Mouse (Mus musculus): Measurements from ENCODE around the gene Rangrf. TPM values are rescaled to one million over a fixed set of nuclear protein-coding genes. Genes with fewer than 3 reads are reported as not detected.
A peak's percentile ranks its signal among the peaks of the same experiment; 100 is the strongest.

Gene Rangrf
- polyA plus RNA-seq, 1 experiment from 2014 or later = 9.4 TPM

DNA sequence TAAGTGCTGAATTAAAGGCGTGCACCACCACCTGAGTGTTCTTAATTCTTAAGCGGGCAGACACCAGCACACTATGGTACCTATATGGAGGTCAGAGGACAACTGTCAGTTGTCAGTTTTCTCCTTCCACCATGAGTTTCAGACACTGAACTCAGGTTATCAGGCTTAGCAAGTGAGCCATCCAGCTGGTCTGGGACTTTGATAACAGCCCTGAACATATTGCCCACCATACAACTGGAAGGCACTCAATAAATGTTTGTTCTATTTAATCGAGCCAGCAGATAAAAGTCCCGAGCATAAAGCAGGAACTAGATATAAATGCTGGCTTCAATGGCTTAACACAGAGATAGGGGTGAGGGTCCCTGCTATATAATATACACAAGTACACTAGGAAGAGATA lies 22.1 kb upstream of the Rangrf start:
- Histone ChIP-seq H3K27ac (ENCODE audit: low read depth) (no peak overlapping the region), H3K4me1 (ENCODE audit: insufficient read depth) (no peaks in the 10 kb centered on the region), H3K9me3 (ENCODE audit: low read length) (no peaks in the 10 kb centered on the region), H3K9ac (replicated peaks) (peak overlapping the region; percentile 11; the same call in 1 of the 2 replicates), H3K4me3 (ENCODE audit: low read depth, low read length) (no peak overlapping the region), H3K36me3 (replicated peaks; ENCODE audit: insufficient read depth, low read length) (peaks cover 84% of the 10 kb centered on the region), H3K4me2 (ENCODE audit: low read depth, low read length) (no peak overlapping the region), H3K27me3 (ENCODE audit: insufficient read depth, low read length) (no peaks in the 10 kb centered on the region)
- WGBS (ENCODE audit: insufficient replicate concordance) = 76% methylated on average over 4 of the region's 4 CpGs
- TF ChIP-seq EP300 (IDR thresholded peaks at IDR 0.05; ENCODE audit: low read depth) (no peak), CTCF (IDR thresholded peaks at IDR 0.05; ENCODE audit: low read depth) (no peak)
- DNase-seq (no peak), ATAC-seq (no peak)

DNA sequence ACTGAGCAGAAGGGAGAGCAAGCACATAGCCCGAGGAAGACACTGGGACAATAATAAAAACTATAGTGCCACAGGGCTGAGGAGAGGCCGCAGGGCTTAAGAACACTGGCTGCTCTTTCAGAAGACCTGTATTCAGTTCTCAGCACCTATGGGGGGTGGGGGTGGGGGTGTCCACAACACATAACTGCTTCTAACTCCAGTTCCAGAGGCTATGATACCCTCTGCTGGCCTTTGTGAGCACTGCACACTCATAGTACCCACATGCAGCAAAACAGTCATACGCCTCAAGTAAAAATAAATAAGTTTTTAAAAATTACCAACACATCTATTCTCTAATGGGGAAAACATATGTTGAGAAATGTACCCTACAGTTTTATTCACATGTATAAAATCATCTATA lies 19.4 kb upstream of the Rangrf start:
- WGBS (ENCODE audit: insufficient replicate concordance) = 89% methylated on average over 3 of the region's 3 CpGs
- no peak overlapping the region for H3K4me2 ChIP-seq (ENCODE audit: low read depth, low read length)
- no peak overlapping the region for H3K4me3 ChIP-seq (ENCODE audit: low read depth, low read length)
- DNase-seq = no peak
- no peaks in the 10 kb centered on the region for H3K4me1 ChIP-seq (ENCODE audit: insufficient read depth)
- H3K27ac ChIP-seq (ENCODE audit: low read depth) = no peak overlapping the region
- no peaks in the 10 kb centered on the region for H3K27me3 ChIP-seq (ENCODE audit: insufficient read depth, low read length)
- H3K9me3 ChIP-seq (ENCODE audit: low read length) = no peaks in the 10 kb centered on the region
- H3K36me3 ChIP-seq (replicated peaks; ENCODE audit: insufficient read depth, low read length) = peaks cover 79% of the 10 kb centered on the region
- TF ChIP-seq EP300 (IDR thresholded peaks at IDR 0.05; ENCODE audit: low read depth) (no peak), CTCF (IDR thresholded peaks at IDR 0.05; ENCODE audit: low read depth) (peak; percentile 45)
- H3K9ac ChIP-seq (replicated peaks) = no peak overlapping the region
- no peak for ATAC-seq

DNA sequence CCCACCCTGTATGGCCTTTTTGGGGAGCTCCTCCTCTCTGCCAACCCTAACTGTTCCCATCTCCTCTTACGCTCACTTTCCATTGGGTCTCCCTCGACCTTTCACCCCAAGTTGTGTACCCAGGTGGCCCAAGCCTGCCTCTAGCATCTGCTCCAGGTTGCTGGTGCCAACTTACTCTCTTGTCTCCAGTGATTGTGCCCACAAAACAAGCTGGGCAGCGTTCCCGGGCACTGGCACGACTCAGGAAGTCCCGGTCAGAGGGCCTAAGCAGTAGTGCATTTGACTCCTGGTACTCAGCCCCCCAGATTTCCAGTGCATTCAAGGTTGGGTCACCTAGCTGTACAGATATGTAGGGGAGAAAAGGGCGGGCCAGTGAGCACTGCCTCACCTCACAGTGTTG lies 18.1 kb upstream of the Rangrf start:
- no peak for ATAC-seq
- no peak for DNase-seq
- 87% methylated on average over 7 of the region's 7 CpGs for WGBS (ENCODE audit: insufficient replicate concordance)

DNA sequence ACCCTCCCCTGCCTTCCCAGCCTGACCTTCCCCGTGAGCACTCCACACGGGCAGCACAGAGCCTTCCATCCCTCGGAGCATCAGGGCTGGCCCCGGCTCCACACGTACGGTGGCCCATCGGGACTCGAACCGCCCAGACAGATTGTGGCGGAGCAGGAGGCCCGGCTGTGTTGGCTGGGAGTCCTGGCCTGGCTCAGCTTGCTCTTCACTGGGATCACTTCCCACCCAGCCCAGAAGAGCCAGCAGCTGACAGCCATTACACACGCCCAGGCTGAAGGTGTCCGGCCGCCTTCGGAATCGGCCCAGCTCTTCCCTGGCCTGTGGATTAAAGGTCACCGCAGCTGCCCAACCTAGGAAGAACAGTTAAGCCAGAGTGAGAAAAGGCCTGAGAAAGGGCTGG lies 13.4 kb upstream of the Rangrf start:
- Histone ChIP-seq H3K4me3 (ENCODE audit: low read depth, low read length) (no peak overlapping the region), H3K9me3 (ENCODE audit: low read length) (no peaks in the 10 kb centered on the region), H3K9ac (replicated peaks) (no peak overlapping the region), H3K27ac (ENCODE audit: low read depth) (no peak overlapping the region), H3K27me3 (ENCODE audit: insufficient read depth, low read length) (no peaks in the 10 kb centered on the region), H3K4me2 (ENCODE audit: low read depth, low read length) (no peak overlapping the region), H3K4me1 (ENCODE audit: insufficient read depth) (no peaks in the 10 kb centered on the region), H3K36me3 (replicated peaks; ENCODE audit: insufficient read depth, low read length) (peaks cover 43% of the 10 kb centered on the region)
- WGBS (ENCODE audit: insufficient replicate concordance) = 91% methylated on average over 17 of the region's 17 CpGs
- TF ChIP-seq CTCF (IDR thresholded peaks at IDR 0.05; ENCODE audit: low read depth) (no peak), EP300 (IDR thresholded peaks at IDR 0.05; ENCODE audit: low read depth) (no peak)
- ATAC-seq (no peak), DNase-seq (no peak)

More for the DNA sequence above, 18.1 kb upstream of the Rangrf start:
- TF ChIP-seq EP300 (IDR thresholded peaks at IDR 0.05; ENCODE audit: low read depth) (no peak), CTCF (IDR thresholded peaks at IDR 0.05; ENCODE audit: low read depth) (no peak)
- no peaks in the 10 kb centered on the region for H3K4me1 ChIP-seq (ENCODE audit: insufficient read depth)
- H3K4me2 ChIP-seq (ENCODE audit: low read depth, low read length) = no peak overlapping the region
- no peaks in the 10 kb centered on the region for H3K27me3 ChIP-seq (ENCODE audit: insufficient read depth, low read length)
- no peak overlapping the region for H3K4me3 ChIP-seq (ENCODE audit: low read depth, low read length)
- no peak overlapping the region for H3K27ac ChIP-seq (ENCODE audit: low read depth)
- H3K36me3 ChIP-seq (replicated peaks; ENCODE audit: insufficient read depth, low read length) = peaks cover 76% of the 10 kb centered on the region
- H3K9me3 ChIP-seq (ENCODE audit: low read length) = no peaks in the 10 kb centered on the region
- no peak overlapping the region for H3K9ac ChIP-seq (replicated peaks)

DNA sequence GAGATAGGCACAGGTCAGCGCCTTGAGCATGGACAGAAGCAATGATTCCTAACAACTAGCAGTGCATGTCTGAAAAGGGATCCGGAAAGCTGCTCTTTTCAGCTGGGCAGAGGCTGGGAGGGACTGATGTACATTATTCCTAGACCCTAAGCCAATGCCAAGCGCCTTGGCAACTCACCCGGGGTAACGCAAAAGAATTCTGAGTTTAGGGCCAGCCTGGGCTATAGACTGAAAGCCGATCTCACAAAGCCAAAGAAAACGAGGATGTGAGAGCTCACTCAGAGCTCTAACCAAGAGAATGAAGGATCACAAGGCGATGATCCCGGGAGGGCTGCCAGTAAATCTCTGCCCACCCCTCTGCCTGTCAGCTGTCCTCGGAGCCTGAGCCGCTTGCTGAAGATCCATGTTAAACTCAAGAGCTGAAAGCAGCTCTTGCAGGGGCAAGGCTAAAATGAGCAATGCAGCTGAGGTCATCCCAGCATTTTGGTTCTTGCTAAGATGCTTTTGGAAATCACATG lies 12.4 kb upstream of the Rangrf start:
- peaks cover 39% of the 10 kb centered on the region for H3K36me3 ChIP-seq (replicated peaks; ENCODE audit: insufficient read depth, low read length)

DNA sequence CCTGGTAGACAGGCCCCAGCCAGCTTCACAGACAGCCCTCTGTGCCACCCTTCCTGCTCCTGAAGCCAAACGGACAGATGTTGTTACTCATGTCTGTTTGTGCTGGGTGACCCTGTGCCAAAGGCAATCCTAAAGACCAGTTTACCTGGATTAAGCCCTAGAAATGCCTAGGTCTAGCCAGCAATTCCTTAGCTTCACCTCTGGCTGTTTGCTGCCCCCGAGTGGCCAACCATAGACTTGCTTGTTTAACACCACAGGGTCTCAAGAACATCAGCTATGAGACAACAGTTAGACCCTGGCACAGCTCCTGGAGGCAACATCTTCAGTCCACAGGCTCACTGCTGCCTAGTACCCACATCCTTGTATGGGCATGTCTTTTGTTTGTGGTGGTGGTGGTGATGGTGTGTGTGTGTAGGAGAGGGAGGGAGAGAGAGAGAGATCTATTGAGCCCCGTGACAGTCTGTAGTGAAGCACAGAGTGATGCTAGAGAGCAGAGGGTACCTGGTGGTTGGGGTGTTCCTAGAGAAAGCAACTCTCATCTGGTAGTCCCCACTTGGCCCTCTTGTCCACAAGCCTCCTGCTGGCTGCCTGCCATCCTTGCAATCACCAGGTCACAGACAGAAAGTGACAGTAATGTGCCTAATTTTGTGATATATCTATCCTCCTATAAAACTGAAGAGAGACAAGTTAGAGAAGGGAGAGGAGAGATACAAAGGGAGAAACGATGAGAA lies 7.8 kb upstream of the Rangrf start:
- no peak overlapping the region for H3K27ac ChIP-seq (ENCODE audit: low read depth)
- H3K4me1 ChIP-seq (ENCODE audit: insufficient read depth) = no peaks in the 10 kb centered on the region
- no peak overlapping the region for H3K9ac ChIP-seq (replicated peaks)
- DNase-seq = peak; percentile 82
- 25% methylated on average over 4 of the region's 4 CpGs for WGBS (ENCODE audit: insufficient replicate concordance)
- no peaks in the 10 kb centered on the region for H3K27me3 ChIP-seq (ENCODE audit: insufficient read depth, low read length)
- TF ChIP-seq EP300 (IDR thresholded peaks at IDR 0.05; ENCODE audit: low read depth) (no peak), CTCF (IDR thresholded peaks at IDR 0.05; ENCODE audit: low read depth) (peak; percentile 91)
- no peaks in the 10 kb centered on the region for H3K9me3 ChIP-seq (ENCODE audit: low read length)
- H3K36me3 ChIP-seq (replicated peaks; ENCODE audit: insufficient read depth, low read length) = peaks cover 7% of the 10 kb centered on the region
- H3K4me2 ChIP-seq (ENCODE audit: low read depth, low read length) = no peak overlapping the region
- ATAC-seq = peak; percentile 62; the same call in 1 of the 2 replicates
- H3K4me3 ChIP-seq (ENCODE audit: low read depth, low read length) = no peak overlapping the region

More for the DNA sequence above, 12.4 kb upstream of the Rangrf start:
- Histone ChIP-seq H3K4me3 (ENCODE audit: low read depth, low read length) (no peak overlapping the region), H3K9me3 (ENCODE audit: low read length) (no peaks in the 10 kb centered on the region), H3K9ac (replicated peaks) (no peak overlapping the region), H3K4me1 (ENCODE audit: insufficient read depth) (no peaks in the 10 kb centered on the region), H3K4me2 (ENCODE audit: low read depth, low read length) (no peak overlapping the region), H3K27me3 (ENCODE audit: insufficient read depth, low read length) (no peaks in the 10 kb centered on the region), H3K27ac (ENCODE audit: low read depth) (no peak overlapping the region)
- TF ChIP-seq CTCF (IDR thresholded peaks at IDR 0.05; ENCODE audit: low read depth) (no peak), EP300 (IDR thresholded peaks at IDR 0.05; ENCODE audit: low read depth) (no peak)
- no peak for DNase-seq
- ATAC-seq = no peak
- WGBS (ENCODE audit: insufficient replicate concordance) = 88% methylated on average over 11 of the region's 11 CpGs
